Mouse (Mus musculus) limb, embryonic 11.5 days (tissue): Measurements from ENCODE around the gene Sds. TPM values are rescaled to one million over a fixed set of nuclear protein-coding genes. Genes with fewer than 3 reads are reported as not detected.

Experiments
- ATAC-seq: fragments of 200-750 bp; cut with Nextera tagmentation; 2 replicates; pipeline ENCODE4 v1.8.0; 2017; ENCODE audit warnings: low read depth; ENCODE audit not compliant: insufficient number of reproducible peaks, low FRiP score, low TSS enrichment
- DNase-seq: peaks from one replicate; pipeline ENCODE4 v3.0.0-alpha.2; 2015; ENCODE audit warnings: low spot score
- H3K27ac ChIP-seq: fragments of 300-500 bp; sonication (generic); replicated peaks from 2 replicates; pipeline ENCODE4 v1.5.1; 2014; ENCODE audit warnings: low read depth, mild to moderate bottlenecking, low read length
- H3K27me3 ChIP-seq: fragments of 300-500 bp; sonication (generic); 2 replicates; pipeline ENCODE4 v1.6.1; 2014; ENCODE audit warnings: mild to moderate bottlenecking, low read length, mixed read lengths; ENCODE audit not compliant: control insufficient read depth, insufficient read depth
- H3K36me3 ChIP-seq: fragments of 300-500 bp; sonication (generic); 2 replicates; pipeline ENCODE4 v1.6.1; 2014; ENCODE audit warnings: mild to moderate bottlenecking, low read length, moderate library complexity, mixed read lengths; ENCODE audit not compliant: control insufficient read depth, insufficient read depth
- H3K4me1 ChIP-seq: fragments of 300-500 bp; sonication (generic); 2 replicates; pipeline ENCODE4 v1.6.1; 2014; ENCODE audit warnings: low read length, mixed read lengths; ENCODE audit not compliant: control insufficient read depth, insufficient read depth
- H3K4me2 ChIP-seq: fragments of 300-500 bp; sonication (generic); 2 replicates; pipeline ENCODE4 v1.6.1; 2014; ENCODE audit warnings: low read depth, mild to moderate bottlenecking, moderate library complexity; ENCODE audit not compliant: severe bottlenecking
- H3K4me3 ChIP-seq: fragments of 300-500 bp; sonication (generic); 2 replicates; pipeline ENCODE4 v1.5.1; 2014; ENCODE audit warnings: low read depth, low read length
- H3K9ac ChIP-seq: fragments of 300-500 bp; sonication (generic); 2 replicates; pipeline ENCODE4 v1.6.1; 2014; ENCODE audit warnings: mild to moderate bottlenecking, low read length
- H3K9me3 ChIP-seq: fragments of 300-500 bp; sonication (generic); 2 replicates; pipeline ENCODE4 v1.6.1; 2016; ENCODE audit warnings: low read length; ENCODE audit not compliant: control insufficient read depth
- WGBS: fragments of 180-500 bp; shearing (Covaris S2); extraction: QIAGEN DNeasy Blood & Tissue Kit; methylation state at CpG from one replicate; pipeline ENCODE4 v1.1.7; 2014; 5-methylcytosine and 5-hydroxymethylcytosine counted together
- polyA plus RNA-seq: library from polyadenylated mRNA; unstranded; fragments of >200 nt; fragmentation: Nextera tagmentation; extraction: Ambion mirVana; gene quantifications from 2 replicates; pipeline ENCODE4 v1.2.1, GENCODE M21; 2014

Gene Sds
- polyA plus RNA-seq, 1 experiment from 2014 or later = not detected

DNA sequence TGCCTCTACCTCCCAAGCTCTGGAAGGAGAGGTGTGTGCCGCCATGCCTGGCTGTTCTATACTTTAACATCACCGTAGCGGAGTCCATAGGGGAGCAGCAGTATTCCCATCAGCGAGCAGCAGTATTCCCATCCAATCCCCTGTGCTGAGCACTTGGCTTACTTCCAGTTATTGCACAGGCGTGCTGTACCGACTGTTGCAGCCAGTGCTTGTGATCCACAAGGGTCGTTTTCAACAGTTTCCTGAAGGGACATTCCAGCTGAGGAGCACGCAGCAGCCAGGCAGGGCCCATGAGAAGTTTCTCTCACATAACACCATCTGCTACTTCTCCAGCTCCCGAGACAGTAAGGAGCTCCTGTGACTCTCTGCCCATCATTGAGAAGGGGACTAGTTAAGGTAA lies 30.2 kb downstream of the Sds start:
- H3K9me3 ChIP-seq = no peaks in the 10 kb centered on the region
- 65% methylated on average over 9 of the region's 9 CpGs for WGBS
- DNase-seq (no peak), ATAC-seq (no peak)
- H3K36me3 ChIP-seq = no peaks in the 10 kb centered on the region
- H3K27me3 ChIP-seq = no peaks in the 10 kb centered on the region
- no peak overlapping the region for H3K4me3 ChIP-seq
- no peak overlapping the region for H3K4me2 ChIP-seq
- no peak overlapping the region for H3K9ac ChIP-seq
- H3K4me1 ChIP-seq = peaks cover 13% of the 10 kb centered on the region; the same call in 1 of the 2 replicates
- H3K27ac ChIP-seq = no peak overlapping the region

DNA sequence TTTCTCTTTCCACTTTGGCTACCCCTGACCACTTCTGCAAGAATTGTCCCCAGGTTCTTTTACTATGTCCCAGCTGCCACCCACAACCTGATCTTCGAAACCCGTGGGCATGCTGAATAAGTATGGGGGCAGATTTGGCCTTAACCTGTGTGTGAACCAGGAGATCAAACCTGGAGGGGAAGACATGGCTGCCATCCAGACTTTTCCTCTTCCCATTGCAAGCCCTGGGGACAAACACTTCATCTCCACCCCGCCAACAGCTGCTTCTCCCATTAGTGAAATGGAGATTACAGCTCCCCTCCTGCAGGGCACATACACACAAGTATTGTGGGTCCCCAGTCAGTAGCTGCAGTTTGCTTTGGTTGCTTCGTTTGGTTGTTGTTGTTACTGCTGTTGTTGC lies 31.0 kb downstream of the Sds start:
- no peak overlapping the region for H3K4me3 ChIP-seq
- 68% methylated on average over 4 of the region's 4 CpGs for WGBS
- no peak for DNase-seq
- no peaks in the 10 kb centered on the region for H3K27me3 ChIP-seq
- no peaks in the 10 kb centered on the region for H3K9me3 ChIP-seq
- no peak overlapping the region for H3K27ac ChIP-seq
- H3K4me1 ChIP-seq = peaks cover 11% of the 10 kb centered on the region; the same call in 1 of the 2 replicates
- H3K4me2 ChIP-seq = no peak overlapping the region
- H3K36me3 ChIP-seq = no peaks in the 10 kb centered on the region
- H3K9ac ChIP-seq = no peak overlapping the region
- ATAC-seq = no peak

DNA sequence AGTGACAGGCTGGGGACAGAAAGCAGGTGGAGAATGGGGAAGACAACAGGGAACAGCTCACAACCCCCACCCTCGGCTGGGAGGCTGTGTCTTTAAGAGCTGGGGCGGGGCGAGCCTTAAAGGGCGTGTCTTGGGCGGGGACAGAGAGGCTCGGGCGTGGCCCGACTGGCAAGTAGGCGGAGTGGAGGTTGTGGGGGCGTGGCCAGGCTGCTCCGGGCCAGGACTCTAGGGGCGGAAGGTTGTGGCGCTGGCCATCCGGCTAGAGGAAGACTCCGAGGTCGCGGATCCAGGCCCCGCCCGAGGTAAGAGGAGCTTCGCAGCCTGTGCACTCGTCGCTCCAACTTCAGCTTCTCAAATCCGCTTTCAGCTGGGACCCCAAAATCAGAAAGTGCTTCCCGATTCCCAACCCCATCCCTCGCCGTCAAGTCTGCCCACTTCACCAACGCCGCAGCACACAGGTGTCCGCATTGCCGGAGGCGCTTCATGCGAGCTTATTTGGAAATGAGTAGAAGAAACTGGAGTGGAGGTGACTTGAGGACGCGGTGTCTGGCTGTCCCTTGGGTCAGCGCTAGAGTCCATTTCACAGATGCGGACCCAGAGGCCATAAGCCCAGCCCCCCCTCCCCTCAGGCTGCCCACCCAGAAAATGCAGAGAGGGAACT lies 34.8 kb downstream of the Sds start, which contains the start of gene Slc8b1:
Gene Slc8b1 (plus strand): TSS at position 187 of the 661 bp plus-strand sequence.
- Histone ChIP-seq H3K4me1 (peaks cover 11% of the 10 kb centered on the region), H3K27ac (no peak within 1 kb of the TSS), H3K9ac (peak within 1 kb of the TSS; percentile 40), H3K9me3 (no peaks in the 10 kb centered on the region), H3K4me2 (peak within 1 kb of the TSS; percentile 58), H3K27me3 (no peaks in the 10 kb centered on the region), H3K36me3 (no peaks in the 10 kb centered on the region), H3K4me3 (peak within 1 kb of the TSS; percentile 41)
- under 1% methylated on average over 36 of the region's 36 CpGs for WGBS
- DNase-seq (peak; percentile 96), ATAC-seq (peak; percentile 79)

DNA sequence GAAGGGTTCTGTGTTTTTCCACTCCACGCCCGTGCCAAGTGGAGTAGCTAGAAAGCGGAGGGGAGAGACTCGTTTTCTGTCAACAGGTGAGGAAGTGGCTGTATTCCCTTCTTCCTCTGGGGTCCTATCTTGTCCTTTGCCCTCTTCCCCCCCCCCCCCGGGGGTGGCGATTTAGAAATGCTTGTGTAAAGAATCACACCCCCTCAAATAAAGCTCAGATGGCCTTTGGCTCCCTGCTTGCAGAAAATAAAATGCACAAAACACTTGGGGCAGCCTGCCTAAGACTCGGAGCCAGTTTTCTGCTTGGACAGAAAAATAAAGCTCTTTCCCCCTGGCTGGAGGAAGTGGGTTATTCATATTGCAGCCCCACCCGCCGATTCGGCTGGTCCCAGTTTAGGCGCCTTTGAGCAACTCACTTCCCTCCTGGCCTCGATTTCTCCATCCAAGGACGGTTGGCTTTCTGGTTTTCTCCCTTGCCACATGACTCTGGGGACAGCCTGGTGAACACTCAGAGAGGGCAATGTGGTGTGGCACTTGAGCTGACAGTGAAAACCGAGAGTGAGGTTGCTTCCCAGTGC lies 35.4 kb downstream of the Sds start:
- no peak overlapping the region for H3K27ac ChIP-seq
- ATAC-seq = no peak
- H3K36me3 ChIP-seq = no peaks in the 10 kb centered on the region
- no peak for DNase-seq
- peak overlapping the region; percentile 41 for H3K4me3 ChIP-seq
- H3K4me1 ChIP-seq = peaks cover 11% of the 10 kb centered on the region
- H3K9ac ChIP-seq = no peak overlapping the region; the same call in 1 of the 2 replicates
- H3K27me3 ChIP-seq = no peaks in the 10 kb centered on the region
- H3K4me2 ChIP-seq = peak overlapping the region; percentile 58
- no peaks in the 10 kb centered on the region for H3K9me3 ChIP-seq
- WGBS = 32% methylated on average over 14 of the region's 14 CpGs

DNA sequence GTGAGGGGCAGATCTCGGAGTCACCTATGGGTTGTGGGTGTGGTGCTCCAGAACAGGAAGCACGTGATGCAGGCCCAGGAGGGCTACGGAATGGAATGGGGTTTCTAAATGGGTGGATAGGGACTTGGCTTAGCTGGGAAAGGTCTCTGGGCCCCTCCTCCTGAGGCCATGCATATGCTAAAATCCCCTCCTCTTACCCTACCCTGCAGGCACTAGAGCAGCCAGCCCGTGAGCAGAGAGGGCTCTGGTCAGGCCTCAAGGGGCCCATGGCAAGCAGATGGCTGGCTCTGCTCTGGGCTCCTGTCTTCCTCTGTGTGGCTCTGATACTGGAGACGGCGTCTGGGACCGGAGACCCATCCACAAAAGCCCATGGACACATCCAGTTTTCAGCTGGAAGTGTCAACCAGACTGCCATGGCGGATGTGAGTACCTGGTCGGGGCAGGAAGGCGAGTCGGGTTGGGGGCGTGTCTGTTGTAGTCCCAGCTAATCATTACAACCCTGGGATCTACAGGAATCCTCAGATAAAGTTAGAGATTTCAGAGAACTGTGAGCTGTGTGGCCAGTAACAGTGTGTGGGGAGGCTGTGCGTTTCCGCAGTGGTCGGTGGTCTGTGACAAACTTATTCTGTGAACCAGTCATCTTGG lies 36.7 kb downstream of the Sds start:
- Histone ChIP-seq H3K9ac (no peak overlapping the region), H3K27ac (no peak overlapping the region), H3K4me1 (peaks cover 11% of the 10 kb centered on the region), H3K27me3 (no peaks in the 10 kb centered on the region), H3K4me3 (no peak overlapping the region), H3K9me3 (no peaks in the 10 kb centered on the region), H3K36me3 (no peaks in the 10 kb centered on the region), H3K4me2 (no peak overlapping the region)
- ATAC-seq (no peak), DNase-seq (no peak)
- WGBS = 40% methylated on average over 15 of the region's 15 CpGs

DNA sequence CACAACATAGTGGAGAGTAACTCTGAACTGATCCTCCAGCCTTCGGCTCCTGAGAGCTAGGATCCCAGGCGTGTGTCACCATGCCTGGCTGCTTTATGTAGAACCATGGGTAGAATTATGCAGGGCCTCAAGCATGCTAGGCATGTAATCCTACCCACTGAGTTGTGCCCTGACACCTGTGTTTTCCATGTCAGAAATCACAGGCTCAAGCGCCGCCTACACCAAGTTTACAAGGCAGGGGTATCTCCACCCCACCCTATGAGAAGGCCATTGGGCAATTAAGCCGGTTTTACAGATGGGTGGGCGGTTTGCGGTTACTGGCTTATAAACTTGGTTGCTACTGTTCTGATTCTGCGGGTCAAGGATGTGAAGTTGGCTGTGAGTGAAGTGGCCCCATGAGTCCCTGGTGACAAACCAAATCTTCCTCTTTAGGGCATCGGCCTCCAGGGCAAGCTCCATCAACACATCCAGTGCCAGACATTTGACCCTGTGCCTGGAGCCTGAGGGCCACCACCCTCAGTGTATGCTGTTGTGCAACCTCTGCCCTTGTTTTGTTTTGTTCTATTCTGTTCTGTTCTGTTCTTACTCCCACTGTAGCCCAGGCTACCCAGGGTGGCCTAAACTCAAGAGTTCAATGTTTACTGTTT lies 37.8 kb downstream of the Sds start:
- DNase-seq (no peak), ATAC-seq (no peak)
- H3K9me3 ChIP-seq = no peaks in the 10 kb centered on the region
- peaks cover 11% of the 10 kb centered on the region for H3K4me1 ChIP-seq
- H3K9ac ChIP-seq = no peak overlapping the region
- H3K4me3 ChIP-seq = no peak overlapping the region
- H3K27ac ChIP-seq = no peak overlapping the region
- no peaks in the 10 kb centered on the region for H3K36me3 ChIP-seq
- WGBS = 69% methylated on average over 9 of the region's 9 CpGs
- H3K27me3 ChIP-seq = no peaks in the 10 kb centered on the region
- H3K4me2 ChIP-seq = no peak overlapping the region

DNA sequence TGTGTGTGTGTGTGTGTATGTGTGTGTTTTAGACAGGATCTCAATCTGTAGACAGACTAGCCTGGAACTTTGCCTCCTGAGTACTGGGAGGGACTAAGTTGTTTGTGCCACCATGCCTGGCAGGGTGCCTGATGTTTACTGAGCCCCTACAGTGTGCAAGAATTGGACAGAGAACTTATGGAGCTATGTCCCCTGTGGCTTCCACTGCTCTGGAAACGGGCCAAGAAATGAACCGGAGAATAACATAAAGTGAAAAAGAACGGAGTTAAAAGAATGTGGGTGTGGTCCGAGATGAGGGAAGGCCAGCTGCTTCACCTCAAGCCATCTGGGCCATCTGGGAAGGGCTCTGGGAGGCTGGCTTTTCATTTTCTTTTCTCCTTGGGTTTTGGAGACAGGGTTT lies 38.4 kb downstream of the Sds start:
- H3K4me3 ChIP-seq = no peak overlapping the region
- H3K9ac ChIP-seq = no peak overlapping the region
- 34% methylated on average over 4 of the region's 4 CpGs for WGBS
- H3K27ac ChIP-seq = no peak overlapping the region
- ATAC-seq (no peak), DNase-seq (no peak)
- no peak overlapping the region for H3K4me2 ChIP-seq
- H3K27me3 ChIP-seq = no peaks in the 10 kb centered on the region
- no peaks in the 10 kb centered on the region for H3K36me3 ChIP-seq
- H3K4me1 ChIP-seq = peaks cover 11% of the 10 kb centered on the region
- no peaks in the 10 kb centered on the region for H3K9me3 ChIP-seq

DNA sequence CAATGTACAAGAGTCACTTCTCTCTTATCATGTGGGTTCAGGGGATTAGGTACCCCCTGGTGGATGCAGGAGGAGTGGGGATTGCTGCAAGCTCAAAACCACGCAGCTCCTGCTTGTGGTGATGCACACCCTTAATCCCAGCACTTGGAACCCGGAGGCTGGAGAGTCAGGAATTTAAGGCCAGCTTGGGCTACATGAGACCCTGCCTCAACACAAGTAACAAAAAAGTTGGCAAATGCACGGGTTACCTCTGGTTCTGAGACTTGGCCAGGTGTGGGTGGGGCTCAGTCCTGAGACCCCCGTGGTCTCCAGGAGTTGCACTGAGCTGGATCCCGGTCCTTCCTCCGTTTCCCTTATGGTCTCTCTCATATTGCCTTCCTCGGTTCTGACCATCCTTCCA lies 39.1 kb downstream of the Sds start:
- Histone ChIP-seq H3K9me3 (no peaks in the 10 kb centered on the region), H3K4me1 (peaks cover 8% of the 10 kb centered on the region), H3K36me3 (no peaks in the 10 kb centered on the region), H3K27me3 (no peaks in the 10 kb centered on the region), H3K27ac (no peak overlapping the region), H3K4me3 (no peak overlapping the region), H3K4me2 (no peak overlapping the region), H3K9ac (no peak overlapping the region)
- ATAC-seq (no peak), DNase-seq (no peak)
- 70% methylated on average over 7 of the region's 7 CpGs for WGBS
